ENCODE assay signal across 8 mouse cellular contexts in genomic region chr10:80159561-80160454, GRCm38 (mm10). TPM values are rescaled to one million over a fixed set of nuclear protein-coding genes. Genes with fewer than 3 reads are reported as not detected.
DNase-seq lines count a peak whose midpoint lies in the region; ATAC-seq and TF ChIP-seq lines count a peak whose summit lies in the region.

No protein-coding gene starts in this region.

- no peaks in the 10 kb centered on the region for H3K9me3 ChIP-seq in forebrain, embryonic 10.5 days
- no peaks in the 10 kb centered on the region for H3K9me3 ChIP-seq in heart, embryonic 16.5 days (replicated peaks; ENCODE audit: control insufficient read depth, low read length)
- H3K9me3 ChIP-seq in liver, embryonic 16.5 days (replicated peaks; ENCODE audit: control insufficient read depth, low read length): no peaks in the 10 kb centered on the region
- no peaks in the 10 kb centered on the region for H3K9me3 ChIP-seq in neural tube, embryonic 13.5 days

- peak overlapping the region; percentile 75 for H3K9ac ChIP-seq in heart, embryonic 16.5 days (ENCODE audit: low read length)
- H3K9ac ChIP-seq in liver, embryonic 16.5 days (ENCODE audit: low read depth, low read length): peak overlapping the region; percentile 64
- peak overlapping the region; percentile 65 for H3K9ac ChIP-seq in neural tube, embryonic 13.5 days

- peaks cover 14% of the 10 kb centered on the region for H3K27me3 ChIP-seq in forebrain, embryonic 10.5 days (ENCODE audit: poor library complexity, severe bottlenecking)
- no peaks in the 10 kb centered on the region for H3K27me3 ChIP-seq in heart, embryonic 16.5 days (ENCODE audit: control insufficient read depth, insufficient read depth, low read length)
- H3K27me3 ChIP-seq in liver, embryonic 16.5 days (ENCODE audit: control insufficient read depth, insufficient read depth, low read depth, low read length): no peaks in the 10 kb centered on the region
- no peaks in the 10 kb centered on the region for H3K27me3 ChIP-seq in neural tube, embryonic 13.5 days
- no peaks in the 10 kb centered on the region for H3K27me3 ChIP-seq in testis, adult 2 months (ENCODE audit: control insufficient read depth, insufficient read depth, low read length)

- peak overlapping the region; percentile 90 for H3K27ac ChIP-seq in forebrain, embryonic 10.5 days
- H3K27ac ChIP-seq in heart, embryonic 16.5 days (ENCODE audit: low read length): peak overlapping the region; percentile 98
- peak overlapping the region; percentile 90 for H3K27ac ChIP-seq in liver, embryonic 16.5 days (ENCODE audit: low read length)
- peak overlapping the region; percentile 93 for H3K27ac ChIP-seq in neural tube, embryonic 13.5 days (replicated peaks)
- peak overlapping the region; percentile 88 for H3K27ac ChIP-seq in testis, adult 2 months (ENCODE audit: control insufficient read depth, insufficient read depth, low read depth, low read length)

- peak overlapping the region; percentile 55 for H3K4me3 ChIP-seq in forebrain, embryonic 10.5 days
- peak overlapping the region; percentile 51 for H3K4me3 ChIP-seq in heart, embryonic 16.5 days (ENCODE audit: low read length)
- H3K4me3 ChIP-seq in liver, embryonic 16.5 days (ENCODE audit: low read depth, low read length): peak overlapping the region; percentile 68
- peak overlapping the region; percentile 42 for H3K4me3 ChIP-seq in neural tube, embryonic 13.5 days
- H3K4me3 ChIP-seq in testis, adult 2 months (ENCODE audit: control insufficient read depth, low read depth, low read length): peak overlapping the region; percentile 88

- peaks cover 98% of the 10 kb centered on the region for H3K4me1 ChIP-seq in forebrain, embryonic 10.5 days
- peaks cover 79% of the 10 kb centered on the region for H3K4me1 ChIP-seq in heart, embryonic 16.5 days (ENCODE audit: control insufficient read depth, insufficient read depth, low read length)
- H3K4me1 ChIP-seq in liver, embryonic 16.5 days (ENCODE audit: control insufficient read depth, low read depth, low read length): peaks cover 92% of the 10 kb centered on the region
- H3K4me1 ChIP-seq in neural tube, embryonic 13.5 days (replicated peaks): peaks cover 83% of the 10 kb centered on the region
- H3K4me1 ChIP-seq in testis, adult 2 months (ENCODE audit: control insufficient read depth, insufficient read depth, low read length): peaks cover 40% of the 10 kb centered on the region

- H3K36me3 ChIP-seq in forebrain, embryonic 10.5 days (replicated peaks): peaks cover 39% of the 10 kb centered on the region
- H3K36me3 ChIP-seq in heart, embryonic 16.5 days (ENCODE audit: control insufficient read depth, insufficient read depth): peaks cover 26% of the 10 kb centered on the region
- H3K36me3 ChIP-seq in liver, embryonic 16.5 days (ENCODE audit: control insufficient read depth, insufficient read depth): peaks cover 28% of the 10 kb centered on the region
- peaks cover 32% of the 10 kb centered on the region for H3K36me3 ChIP-seq in neural tube, embryonic 13.5 days
- H3K36me3 ChIP-seq in testis, adult 2 months (ENCODE audit: control insufficient read depth, insufficient read depth, low read length): no peaks in the 10 kb centered on the region

- DNase-seq in CD8-positive naive resting alpha-beta T cell, adult 2 months (ENCODE audit: low read depth in 2 of 2, low spot score in 2 of 2): peak; percentile 99
- peak; percentile 98 for DNase-seq in c-Kit-positive CD71-negative TER-119-negative erythroid progenitor cells, embryonic 14.5 days (ENCODE audit: low read depth)
- DNase-seq in forebrain, embryonic 10.5 days (ENCODE audit: extremely low spot score, low spot score): peak; percentile 96
- DNase-seq in kidney, postnatal 36 days: peak; percentile 98 to 99

- peak; percentile 21; the same call in 1 of the 2 replicates for TF ChIP-seq POLR2A in testis, adult 2 months (IDR thresholded peaks at IDR 0.05; ENCODE audit: control insufficient read depth, low read depth, low read length)

- TF ChIP-seq CTCF in testis, adult 2 months (IDR thresholded peaks at IDR 0.05; ENCODE audit: control insufficient read depth, insufficient read depth, insufficient replicate concordance, low read depth, low read length): no peak

- peak overlapping the region; percentile 74 for H3K4me2 ChIP-seq in heart, embryonic 16.5 days (ENCODE audit: low read depth, low read length)
- H3K4me2 ChIP-seq in liver, embryonic 16.5 days (ENCODE audit: low read depth, low read length): peak overlapping the region; percentile 89
- H3K4me2 ChIP-seq in neural tube, embryonic 13.5 days: peak overlapping the region; percentile 65

- WGBS in forebrain, embryonic 10.5 days: under 1% methylated on average over 55 of the region's 55 CpGs
- WGBS in heart, embryonic 16.5 days: under 1% methylated on average over 55 of the region's 55 CpGs
- WGBS in liver, embryonic 16.5 days (ENCODE audit: insufficient replicate concordance): under 1% methylated on average over 55 of the region's 55 CpGs
- under 1% methylated on average over 55 of the region's 55 CpGs for WGBS in neural tube, embryonic 13.5 days

- peak; percentile 79 for ATAC-seq in heart, embryonic 16.5 days (replicated peaks; ENCODE audit: extremely low read depth, insufficient read depth, low FRiP score)
- ATAC-seq in liver, embryonic 16.5 days (ENCODE audit: low read depth): peak; percentile 81
- ATAC-seq in neural tube, embryonic 13.5 days (ENCODE audit: low read depth): peak; percentile 76

RNA-seq across cellular contexts. Expression of gene Cirbp, which starts 6.0 kb away (rescaled TPM):
- polyA plus RNA-seq in forebrain, embryonic 10.5 days (2016; fragmentation: Nextera tagmentation; extraction: Ambion mirVana): 90.9 and 116 TPM in 2 replicates
- polyA plus RNA-seq in heart, embryonic 16.5 days (2015; fragmentation: Nextera tagmentation; extraction: Ambion mirVana): 85.3 and 87.6 TPM in 2 replicates
- polyA plus RNA-seq in liver, embryonic 16.5 days (2015; fragmentation: Nextera tagmentation; extraction: Ambion mirVana): 13.8 and 14.2 TPM in 2 replicates
- 325 and 351 TPM in 2 replicates for polyA plus RNA-seq in neural tube, embryonic 13.5 days (2015; fragmentation: Nextera tagmentation; extraction: Ambion mirVana)
- polyA plus RNA-seq in testis, adult 2 months (2012; rRNA removed): 105 and 127 TPM in 2 replicates

RNA-seq across cellular contexts. Expression of gene Midn, which starts 11.7 kb away (rescaled TPM):
- polyA plus RNA-seq in forebrain, embryonic 10.5 days (2016; fragmentation: Nextera tagmentation; extraction: Ambion mirVana): 19.1 and 19.8 TPM in 2 replicates
- polyA plus RNA-seq in heart, embryonic 16.5 days (2015; fragmentation: Nextera tagmentation; extraction: Ambion mirVana): 10.3 and 13.0 TPM in 2 replicates
- 2.3 and 2.6 TPM in 2 replicates for polyA plus RNA-seq in liver, embryonic 16.5 days (2015; fragmentation: Nextera tagmentation; extraction: Ambion mirVana)
- polyA plus RNA-seq in neural tube, embryonic 13.5 days (2015; fragmentation: Nextera tagmentation; extraction: Ambion mirVana): 31.0 and 35.8 TPM in 2 replicates
- 70.1 and 79.2 TPM in 2 replicates for polyA plus RNA-seq in testis, adult 2 months (2012; rRNA removed)

RNA-seq across cellular contexts. Expression of gene 1600002K03Rik, which starts 12.9 kb away (rescaled TPM):
- polyA plus RNA-seq in forebrain, embryonic 10.5 days (2016; fragmentation: Nextera tagmentation; extraction: Ambion mirVana): 9.8 and 10.7 TPM in 2 replicates
- polyA plus RNA-seq in heart, embryonic 16.5 days (2015; fragmentation: Nextera tagmentation; extraction: Ambion mirVana): 9.7 and 10.7 TPM in 2 replicates
- 8.4 and 8.7 TPM in 2 replicates for polyA plus RNA-seq in liver, embryonic 16.5 days (2015; fragmentation: Nextera tagmentation; extraction: Ambion mirVana)
- polyA plus RNA-seq in neural tube, embryonic 13.5 days (2015; fragmentation: Nextera tagmentation; extraction: Ambion mirVana): 11.4 and 16.3 TPM in 2 replicates
- 7.4 and 7.9 TPM in 2 replicates for polyA plus RNA-seq in testis, adult 2 months (2012; rRNA removed)

RNA-seq across cellular contexts. Expression of gene Cbarp, which starts 19.2 kb away (rescaled TPM):
- 6.8 and 7.3 TPM in 2 replicates for polyA plus RNA-seq in forebrain, embryonic 10.5 days (2016; fragmentation: Nextera tagmentation; extraction: Ambion mirVana)
- polyA plus RNA-seq in heart, embryonic 16.5 days (2015; fragmentation: Nextera tagmentation; extraction: Ambion mirVana): 2.5 TPM in 2 replicates
- 0.44 and 0.65 TPM in 2 replicates for polyA plus RNA-seq in liver, embryonic 16.5 days (2015; fragmentation: Nextera tagmentation; extraction: Ambion mirVana)
- 53.9 and 55.1 TPM in 2 replicates for polyA plus RNA-seq in neural tube, embryonic 13.5 days (2015; fragmentation: Nextera tagmentation; extraction: Ambion mirVana)
- polyA plus RNA-seq in testis, adult 2 months (2012; rRNA removed): 3.8 and 5.1 TPM in 2 replicates

RNA-seq across cellular contexts. Expression of gene Efna2, which starts 19.5 kb away (rescaled TPM):
- 23.2 and 24.2 TPM in 2 replicates for polyA plus RNA-seq in forebrain, embryonic 10.5 days (2016; fragmentation: Nextera tagmentation; extraction: Ambion mirVana)
- polyA plus RNA-seq in heart, embryonic 16.5 days (2015; fragmentation: Nextera tagmentation; extraction: Ambion mirVana): 6.0 and 6.8 TPM in 2 replicates
- 0.47 and 0.53 TPM in 2 replicates for polyA plus RNA-seq in liver, embryonic 16.5 days (2015; fragmentation: Nextera tagmentation; extraction: Ambion mirVana)
- polyA plus RNA-seq in neural tube, embryonic 13.5 days (2015; fragmentation: Nextera tagmentation; extraction: Ambion mirVana): 34.0 and 34.8 TPM in 2 replicates
- polyA plus RNA-seq in testis, adult 2 months (2012; rRNA removed): 1.1 and 1.4 TPM in 2 replicates

Comparison
In these comparisons a context has a peak if more than half of its experiments do, and no peak if none do; other contexts are left out.
1. Peak in every context shown above with its lines: DNase-seq, ATAC-seq, H3K4me3 ChIP-seq and H3K27ac ChIP-seq.